In the genomic region with DNA sequence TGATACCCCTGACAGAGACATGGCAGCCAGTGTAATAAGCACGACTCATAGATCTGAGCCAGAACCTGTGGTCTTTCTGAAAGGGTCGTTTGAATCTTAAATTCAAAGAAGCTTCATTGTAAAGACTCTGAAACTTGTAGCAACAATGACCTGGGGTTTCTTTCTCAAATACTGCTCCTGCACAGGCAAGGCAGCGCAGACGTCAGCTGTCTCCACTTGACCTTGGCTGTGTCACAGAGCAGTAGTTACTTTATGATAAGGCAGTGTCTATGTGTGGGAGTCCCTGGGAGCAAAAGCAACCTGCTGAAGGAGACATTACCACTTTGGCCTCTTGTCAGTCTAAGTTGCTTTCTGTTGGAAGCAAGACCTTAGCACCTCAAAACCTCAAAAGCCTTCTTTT, we compare ENCODE assay signal across 35 mouse cellular contexts. TPM values are rescaled to one million over a fixed set of nuclear protein-coding genes. Genes with fewer than 3 reads are reported as not detected.
DNase-seq lines count a peak whose midpoint lies in the region; ATAC-seq lines count a peak whose summit lies in the region.
"Had no signal": no experiment of that assay in that cellular context is flagged by ENCODE, and none has a peak within 500 bp of the region (broad histone marks: within the 10 kb centered on the region; RNA-seq: fewer than 3 reads in every experiment).

No protein-coding gene starts in this region.

- peaks cover 56% of the 10 kb centered on the region for H3K4me1 ChIP-seq in heart, embryonic 12.5 days (replicated peaks)
- H3K4me1 ChIP-seq in heart, embryonic 14.5 days (ENCODE audit: control insufficient read depth in 2 of 2, insufficient read depth in 2 of 2, low read length in 2 of 2) = peaks cover 12 to 31% of the 10 kb centered on the region in 2 experiments
- H3K4me1 ChIP-seq: embryonic facial prominence, embryonic 15.5 days; neural tube, embryonic 12.5 days had no signal

- 28% methylated on average over 4 of the region's 4 CpGs for whole genome bisulfite sequencing in heart, embryonic 12.5 days
- WGBS in heart, embryonic 14.5 days = 26% methylated on average over 4 of the region's 4 CpGs

- peak overlapping the region; percentile 65 for H3K27ac ChIP-seq in heart, embryonic 12.5 days (ENCODE audit: poor library complexity, severe bottlenecking)
- H3K27ac ChIP-seq in heart, embryonic 14.5 days (replicated peaks in 1 of 2; ENCODE audit: control insufficient read depth in 1 of 2, insufficient read depth in 1 of 2, low read depth in 2 of 2, low read length in 2 of 2) = peak overlapping the region; percentile 50 to 53; a peak in 3 of 4 replicates
- H3K27ac ChIP-seq: embryonic facial prominence, embryonic 10.5 days; embryonic facial prominence, embryonic 15.5 days; forebrain, embryonic 12.5 days; hindbrain, embryonic 10.5 days; hindbrain, embryonic 15.5 days; liver, embryonic 14.5 days; neural tube, embryonic 12.5 days had no signal

- H3K9ac ChIP-seq in heart, embryonic 12.5 days = no peak overlapping the region
- no peak overlapping the region for H3K9ac ChIP-seq in heart, embryonic 14.5 days (ENCODE audit: low read length)
- H3K9ac ChIP-seq: embryonic facial prominence, embryonic 15.5 days; forebrain, embryonic 12.5 days; forebrain, postnatal 0 days; hindbrain, embryonic 15.5 days; liver, embryonic 14.5 days; lung, embryonic 14.5 days; neural tube, embryonic 12.5 days had no signal

- no peak overlapping the region for H3K4me3 ChIP-seq in heart, embryonic 12.5 days
- no peak overlapping the region for H3K4me3 ChIP-seq in heart, embryonic 14.5 days (ENCODE audit: control insufficient read depth in 1 of 2, insufficient read depth in 1 of 2, low read depth in 1 of 2, low read length in 2 of 2)
- H3K4me3 ChIP-seq: embryonic facial prominence, embryonic 10.5 days; embryonic facial prominence, embryonic 15.5 days; forebrain, embryonic 12.5 days; hindbrain, embryonic 10.5 days; hindbrain, embryonic 15.5 days; neural tube, embryonic 12.5 days had no signal

- no peak overlapping the region for H3K4me2 ChIP-seq in heart, embryonic 12.5 days
- H3K4me2 ChIP-seq in heart, embryonic 14.5 days (ENCODE audit: low read length) = no peak overlapping the region
- H3K4me2 ChIP-seq: embryonic facial prominence, embryonic 15.5 days; forebrain, embryonic 12.5 days; hindbrain, embryonic 15.5 days; lung, embryonic 14.5 days; neural tube, embryonic 12.5 days had no signal

- no peak for ATAC-seq in heart, embryonic 12.5 days (ENCODE audit: insufficient number of reproducible peaks, low FRiP score)
- no peak for ATAC-seq in heart, embryonic 14.5 days (ENCODE audit: insufficient number of reproducible peaks, insufficient read depth, low FRiP score, low read depth)
- ATAC-seq: forebrain, postnatal 0 days; inflammation-experienced regulatory T-cells, adult 6 months; midbrain, embryonic 16.5 days; Patski had no signal

- H3K27me3 ChIP-seq in heart, embryonic 12.5 days (replicated peaks) = no peaks in the 10 kb centered on the region
- no peaks in the 10 kb centered on the region for H3K27me3 ChIP-seq in heart, embryonic 14.5 days (ENCODE audit: control insufficient read depth, insufficient read depth, low read length)
- H3K27me3 ChIP-seq: embryonic facial prominence, embryonic 15.5 days; forebrain, embryonic 12.5 days; hindbrain, embryonic 15.5 days; neural tube, embryonic 12.5 days; Patski had no signal

- intact Hi-C loops in heart, postnatal 36 days (cut with DNase I) = no loop called here

- H3K9me3 ChIP-seq in heart, embryonic 12.5 days (replicated peaks) = no peaks in the 10 kb centered on the region
- H3K9me3 ChIP-seq in heart, embryonic 14.5 days (ENCODE audit: control insufficient read depth, low read length) = no peaks in the 10 kb centered on the region
- H3K9me3 ChIP-seq: embryonic facial prominence, embryonic 10.5 days; embryonic facial prominence, embryonic 15.5 days; forebrain, embryonic 12.5 days; hindbrain, embryonic 10.5 days; hindbrain, embryonic 15.5 days; neural tube, embryonic 12.5 days had no signal

- peak; percentile 48 for DNase-seq in adrenal gland, postnatal 10 days
- no peak for DNase-seq in adrenal gland, postnatal 4 days (ENCODE audit: low spot score in 2 of 2)
- DNase-seq in heart, postnatal 36 days = no peak
- DNase-seq in adrenal gland, postnatal 14 days = peak; percentile 20
- DNase-seq in right cerebral cortex, adult 18-20 months = no peak
- DNase-seq in natural killer cell, adult 2 months (ENCODE audit: low spot score in 2 of 2) = no peak
- DNase-seq: cerebellum, adult 8-10 months; cerebellum, postnatal 25 days; forebrain, postnatal 0 days; gastrocnemius, postnatal 10 days; kidney, adult 11 months; kidney, postnatal 14 days; liver; lung, embryonic 14.5 days; lung, postnatal 14 days; right cerebral cortex, postnatal 14 days; thymus, postnatal 14 days had no signal

- peaks cover 18% of the 10 kb centered on the region for H3K36me3 ChIP-seq in heart, embryonic 12.5 days
- peaks cover 16% of the 10 kb centered on the region for H3K36me3 ChIP-seq in heart, embryonic 14.5 days (ENCODE audit: control insufficient read depth, insufficient read depth, low read length)
- H3K36me3 ChIP-seq: forebrain, embryonic 12.5 days; hindbrain, embryonic 10.5 days; hindbrain, embryonic 15.5 days; neural tube, embryonic 12.5 days had no signal

RNA-seq across cellular contexts. Expression of a gene that starts 22.5 kb away (rescaled TPM):
- not detected for total RNA-seq in adrenal gland, postnatal 10 days (2021)
- total RNA-seq in adrenal gland, postnatal 4 days (2021) = under 1 TPM in 1 of 2 experiments, not detected in 1; 0.08 TPM
- polyA plus RNA-seq in heart, embryonic 12.5 days (2016; fragmentation: Nextera tagmentation; extraction: Ambion mirVana) = 0.10 and 0.13 TPM in 2 replicates
- under 1 TPM; 0.24 to 0.28 TPM for total RNA-seq in heart, postnatal 36 days (2021)
- total RNA-seq in adrenal gland, postnatal 14 days (2021) = not detected in 2 replicates
- polyA plus RNA-seq in heart, embryonic 14.5 days (2014; fragmentation: Nextera tagmentation; extraction: Ambion mirVana) = 0.39 and 0.61 TPM in 2 replicates
- total RNA-seq: forebrain, postnatal 0 days; layer of hippocampus, postnatal 10 days; left cerebral cortex, adult 18-20 months; left cerebral cortex, postnatal 14 days; MEL had no signal
- polyA plus RNA-seq: embryonic facial prominence, embryonic 10.5 days; forebrain, embryonic 12.5 days; forebrain, postnatal 0 days; hindbrain, embryonic 15.5 days; inflammation-experienced regulatory T-cells, adult 6 months; liver, embryonic 14.5 days; midbrain, embryonic 16.5 days; neural tube, embryonic 12.5 days; small intestine, adult 2 months; testis, adult 2 months had no signal

RNA-seq across cellular contexts. Expression of a gene that starts 30.3 kb away (rescaled TPM):
- total RNA-seq in adrenal gland, postnatal 10 days (2021) = 1 to 10 TPM in 1 of 2 experiments, under 1 TPM in 1; 0.45 to 1.1 TPM
- total RNA-seq in adrenal gland, postnatal 4 days (2021) = 1 to 10 TPM in 1 of 2 experiments, under 1 TPM in 1; 0.99 to 2.0 TPM
- polyA plus RNA-seq in heart, embryonic 12.5 days (2016; fragmentation: Nextera tagmentation; extraction: Ambion mirVana) = 4.8 and 5.0 TPM in 2 replicates
- under 1 TPM; 0.14 to 0.27 TPM for total RNA-seq in heart, postnatal 36 days (2021)
- 2.7 and 2.8 TPM in 2 replicates for total RNA-seq in adrenal gland, postnatal 14 days (2021)
- polyA plus RNA-seq in heart, embryonic 14.5 days (2014; fragmentation: Nextera tagmentation; extraction: Ambion mirVana) = 2.7 and 3.6 TPM in 2 replicates
- total RNA-seq: left cerebral cortex, adult 18-20 months; left cerebral cortex, postnatal 14 days; MEL had no signal
- polyA plus RNA-seq: neural tube, embryonic 12.5 days; small intestine, adult 2 months; testis, adult 2 months had no signal

Comparison
In these comparisons a context has a peak if more than half of its experiments do, and no peak if none do; other contexts are left out.
1. DNase-seq: peak in adrenal gland, postnatal 10 days (single experiment) and adrenal gland, postnatal 14 days (single experiment); none in adrenal gland, postnatal 4 days (0 of 2), heart, postnatal 36 days (0 of 2), right cerebral cortex, adult 18-20 months (single experiment) and natural killer cell, adult 2 months (0 of 2).